Mouse (Mus musculus) brain, adult 10 weeks (tissue): ENCODE results near the gene Sos2. TPM values are rescaled to one million over a fixed set of nuclear protein-coding genes. Genes with fewer than 3 reads are reported as not detected.

ENCODE experiments used
- polyA plus RNA-seq: library from polyadenylated mRNA; stranded (reverse); fragments of 350-450 nt; fragmentation: Illumina TruSeq; extraction: RNeasy Lipid Tissue Mini Kit (QIAGEN cat#74804); gene quantifications from one replicate; pipeline ENCODE4 v1.2.3, GENCODE M21; 2015; ENCODE audit warnings: low read depth, low replicate concordance

Sos2 gene
- 28.7 TPM for polyA plus RNA-seq

DNA sequence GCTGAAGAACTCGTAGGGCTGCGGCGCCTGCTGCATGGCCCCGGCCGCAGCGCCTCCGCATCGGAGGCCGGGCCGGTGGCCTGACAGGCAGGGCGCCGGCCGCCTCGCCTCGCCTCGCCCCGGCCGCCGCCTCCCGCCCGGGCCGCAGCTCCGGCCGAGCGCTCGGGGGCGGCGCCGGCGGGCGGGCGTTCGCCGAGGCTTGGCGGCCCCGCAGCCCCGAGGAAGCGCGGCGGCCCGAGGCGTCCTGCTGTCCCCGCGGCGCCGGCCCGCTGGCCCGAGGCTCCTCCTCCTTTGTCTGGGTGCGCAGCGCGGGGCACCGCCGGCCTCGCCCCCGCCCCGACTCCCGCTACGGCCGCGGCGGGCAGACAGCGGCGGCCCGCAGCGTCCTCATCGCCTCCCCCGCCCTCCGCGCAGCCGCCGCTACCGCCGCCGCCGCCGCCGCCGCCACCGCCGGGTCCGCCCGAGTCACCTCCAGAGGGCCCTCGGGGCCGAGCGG is at the start of gene Sos2:
Gene Sos2, minus strand, starts transcription at position 287 of the 496 bp plus-strand sequence.

DNA sequence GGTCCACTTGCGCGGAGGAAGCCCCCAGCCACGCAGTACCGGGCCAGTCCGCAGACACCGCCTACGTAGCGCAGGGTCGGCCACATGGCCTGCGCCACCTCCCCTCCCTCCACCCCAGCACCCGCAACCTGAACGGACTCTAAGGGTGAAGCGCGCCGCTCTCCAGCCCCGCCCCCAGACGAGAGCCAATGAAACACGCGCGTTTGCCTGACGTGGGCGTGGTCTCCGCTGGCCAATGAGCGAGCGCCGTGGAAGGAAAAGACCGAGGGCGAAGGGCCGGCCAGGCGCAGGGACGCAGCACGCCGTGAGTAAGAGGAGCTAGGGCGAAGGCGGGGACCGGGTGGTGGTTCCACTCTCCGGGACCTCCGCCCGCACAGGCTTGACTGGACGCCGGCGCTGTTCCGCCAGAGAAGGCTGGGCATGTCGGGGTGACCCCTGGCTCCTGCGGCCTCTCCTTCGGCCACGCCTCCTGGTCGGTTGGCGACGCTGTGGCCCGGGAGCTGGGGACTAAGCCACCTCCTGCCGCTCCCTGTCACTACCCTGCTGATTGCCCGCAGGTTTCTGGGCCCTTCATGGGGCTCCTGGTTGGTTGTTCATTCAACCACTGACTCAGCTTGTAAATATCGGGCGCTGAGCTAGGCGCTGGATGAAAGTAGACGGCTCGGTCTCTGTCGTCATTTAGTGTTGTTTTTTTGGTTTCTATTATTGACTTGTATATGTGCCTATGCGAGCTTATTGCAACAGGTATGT is 43.2 kb upstream of the Sos2 start, which contains the start of the genes L2hgdh and Atp5s:
Gene L2hgdh, minus strand, starts transcription at position 163 of the 750 bp plus-strand sequence.
Gene Atp5s, plus strand, starts transcription at position 240 of the 750 bp plus-strand sequence.

DNA sequence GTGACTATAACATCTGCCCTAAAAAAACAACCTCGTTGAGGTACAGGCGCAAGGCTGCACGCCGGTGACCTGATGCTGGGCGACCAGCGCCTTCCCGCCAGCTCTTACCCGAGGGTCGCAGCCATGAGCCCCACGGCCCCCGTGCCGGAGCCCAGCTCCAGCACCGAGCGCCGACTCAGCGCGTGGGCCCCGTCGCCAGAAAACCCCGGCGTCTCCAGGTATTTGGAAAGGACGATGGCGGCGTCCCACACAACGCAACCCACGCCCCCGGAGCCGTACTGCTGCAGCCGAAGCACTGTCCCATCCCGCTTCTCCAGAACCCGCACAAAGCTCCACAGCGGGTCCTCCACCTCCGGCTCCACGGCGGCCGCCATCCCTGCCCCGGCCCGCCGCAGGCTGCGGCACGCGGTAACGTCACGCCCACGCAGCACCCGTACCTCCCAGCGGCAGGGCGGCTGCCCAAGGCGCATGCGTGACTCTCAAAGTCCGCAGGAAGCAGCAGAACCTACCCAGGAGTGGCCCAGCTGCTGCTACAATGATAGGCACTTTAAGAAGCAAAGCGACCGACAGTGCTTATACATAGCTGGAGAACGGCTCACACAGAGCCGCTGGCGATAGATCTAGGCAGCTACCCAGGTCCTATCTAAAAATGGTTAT is 98.9 kb downstream of the Sos2 start, which contains the start of gene Vcpkmt:
Gene Vcpkmt, minus strand, starts transcription at position 416 of the 657 bp plus-strand sequence.

Other genes with a start within 250 kb of the Sos2 start
- 26.4 TPM for gene Vcpkmt, start 98.8 kb downstream of the Sos2 start, polyA plus RNA-seq
- 13.8 TPM for gene L2hgdh, start 43.0 kb upstream of the Sos2 start, polyA plus RNA-seq
- 51.4 TPM for gene Atp5s, start 43.1 kb upstream of the Sos2 start, polyA plus RNA-seq
- gene Cdkl1, start 109.4 kb upstream of the Sos2 start, polyA plus RNA-seq = 31.5 TPM
- gene Atl1, start 210.8 kb upstream of the Sos2 start, polyA plus RNA-seq = 197 TPM
- gene Map4k5, start 211.3 kb upstream of the Sos2 start, polyA plus RNA-seq = 30.4 TPM